Mouse (Mus musculus) T-helper 2 cell (primary cell): ENCODE results near the gene Tfdp2.

Source experiments
- in situ Hi-C: fragments of 300-600 bp; cut with MboI, MseI; formaldehyde crosslinking; loops from one replicate; pipeline ENCODE4 v1.15.1; 2025; ENCODE audit warnings: high pct_unique_total_duplicates

The Tfdp2 gene

DNA sequence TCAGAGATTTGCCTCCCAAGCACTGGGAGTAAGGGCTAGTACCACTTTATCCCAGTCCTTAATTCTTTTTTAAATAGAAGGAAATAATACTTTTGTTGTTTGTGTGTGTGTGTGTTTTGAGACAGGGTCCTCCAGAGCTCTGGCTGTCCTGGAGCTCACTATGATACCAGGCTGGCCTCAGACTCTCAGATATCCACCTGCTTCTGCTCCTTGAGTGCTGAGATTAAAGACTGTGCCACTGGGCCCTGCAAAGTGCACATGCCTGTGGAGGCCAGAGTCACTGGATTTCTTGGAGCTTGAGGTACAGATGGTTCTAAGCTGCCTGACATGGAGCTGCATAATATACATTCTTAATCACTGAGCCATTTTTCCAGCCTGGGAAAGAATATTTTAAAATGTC lies 32.2 kb downstream of the Tfdp2 start:
- in situ Hi-C loops: no loop called here

DNA sequence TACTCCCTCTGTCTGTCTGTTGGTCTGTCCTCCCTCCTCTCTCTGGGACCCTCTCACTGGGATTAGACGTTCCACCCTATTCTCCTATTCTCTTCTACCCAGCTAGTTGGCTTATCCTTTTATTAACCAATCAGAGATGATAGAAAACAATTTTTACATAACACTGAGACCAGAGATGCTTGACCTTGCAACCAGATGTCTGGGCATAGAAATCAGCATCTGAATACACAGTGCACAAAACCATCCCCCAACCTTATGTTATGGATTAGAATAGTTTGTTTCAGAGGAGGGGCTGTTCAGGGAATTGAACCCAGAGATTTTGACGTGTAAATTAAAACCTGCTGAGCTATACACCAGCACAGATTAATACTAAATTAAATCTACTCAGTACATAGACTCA lies 34.2 kb downstream of the Tfdp2 start:
- in situ Hi-C loops: no loop called here

- in situ Hi-C loops: no loop called here
Measured at GRCm38 (mm10) chr9:96235477-96235876, 39.4 kb downstream of the Tfdp2 start.

DNA sequence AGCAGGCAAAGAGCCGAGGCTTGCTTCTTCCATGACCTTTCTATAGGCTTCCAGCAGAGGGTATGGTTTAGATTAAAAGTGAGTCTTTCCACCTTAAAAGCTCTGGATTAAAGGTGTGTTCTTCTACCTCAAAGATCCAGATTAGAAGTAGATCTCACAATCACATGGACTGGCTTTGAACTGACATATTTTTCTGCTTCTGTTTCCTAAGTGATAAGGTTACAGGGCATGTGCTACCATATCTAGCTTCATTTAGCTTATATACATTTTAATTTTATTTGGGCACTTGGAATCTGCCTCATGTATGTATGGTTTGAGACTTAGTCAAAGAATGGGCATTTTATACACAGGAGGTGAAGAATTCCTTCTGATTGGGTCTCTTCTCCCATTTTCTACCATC lies 41.3 kb downstream of the Tfdp2 start:
- in situ Hi-C loops: no loop called here

DNA sequence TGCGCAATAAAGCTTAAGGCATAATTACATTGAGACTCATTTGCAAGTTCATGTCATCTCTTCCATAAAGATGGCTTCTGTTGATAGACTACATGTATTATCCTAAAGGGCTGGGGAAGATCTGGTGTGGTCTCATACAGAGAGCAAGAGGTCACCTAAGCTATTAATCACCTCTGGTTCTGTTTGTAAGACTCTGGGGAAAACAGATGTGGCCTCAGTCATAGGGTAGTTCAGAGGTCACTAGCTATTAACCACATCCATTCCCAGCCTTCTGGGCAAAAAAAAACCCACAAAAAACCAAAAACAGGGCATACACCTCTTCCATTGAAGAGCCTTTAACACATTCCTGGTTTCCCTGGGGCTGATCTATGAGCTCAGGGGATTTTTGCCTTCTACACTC lies 42.2 kb downstream of the Tfdp2 start:
- in situ Hi-C loops: no loop called here

DNA sequence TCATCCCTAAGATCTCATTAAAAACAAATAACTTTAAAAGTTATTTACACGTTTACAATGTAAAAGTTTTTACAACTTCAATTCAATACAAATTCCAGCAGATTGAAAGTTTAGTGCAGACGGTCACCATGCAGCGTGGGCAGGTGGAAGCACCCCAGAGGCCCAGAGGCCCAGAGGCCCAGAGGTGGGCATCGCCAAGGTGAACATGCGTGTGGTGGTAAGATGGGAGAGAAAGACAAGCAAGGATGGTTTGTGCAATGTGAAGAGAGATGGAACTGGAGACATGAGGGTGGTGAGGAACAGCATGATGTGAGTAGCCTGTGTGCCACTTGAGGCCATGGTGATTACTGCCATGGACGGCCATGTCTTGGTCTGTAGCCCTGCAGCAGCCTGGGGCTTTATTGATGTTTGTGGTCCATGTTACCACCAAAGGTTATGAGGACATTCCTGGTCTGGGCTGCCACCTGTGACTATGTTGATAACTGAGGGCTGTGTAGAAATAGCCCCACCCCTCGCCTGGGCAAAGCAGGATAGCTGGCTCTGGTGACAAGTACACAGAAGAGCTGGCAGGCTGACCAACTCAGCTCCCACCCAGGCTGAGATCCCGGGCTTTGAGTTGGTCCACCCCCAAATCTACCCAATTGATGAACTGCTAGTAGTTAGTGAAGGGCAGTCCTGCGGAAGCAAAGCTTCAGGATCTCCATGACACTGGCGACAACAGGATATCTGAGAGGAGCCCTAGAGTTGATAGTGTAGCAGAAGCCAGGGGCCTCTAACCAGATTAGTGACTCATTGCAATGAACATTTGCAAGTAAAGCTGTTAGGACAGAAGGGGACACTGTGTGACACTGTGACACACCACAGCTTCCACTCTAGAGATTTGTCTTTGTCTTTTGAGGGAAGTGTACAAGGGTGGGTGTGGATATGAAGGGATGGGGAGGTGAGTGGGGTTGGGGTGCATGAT lies 45.3 kb downstream of the Tfdp2 start:
- in situ Hi-C loops: no loop called here

GRCm38 (mm10) chr9:96243915-96244314 lies 47.8 kb downstream of the Tfdp2 start:
- in situ Hi-C loops: no loop called here

DNA sequence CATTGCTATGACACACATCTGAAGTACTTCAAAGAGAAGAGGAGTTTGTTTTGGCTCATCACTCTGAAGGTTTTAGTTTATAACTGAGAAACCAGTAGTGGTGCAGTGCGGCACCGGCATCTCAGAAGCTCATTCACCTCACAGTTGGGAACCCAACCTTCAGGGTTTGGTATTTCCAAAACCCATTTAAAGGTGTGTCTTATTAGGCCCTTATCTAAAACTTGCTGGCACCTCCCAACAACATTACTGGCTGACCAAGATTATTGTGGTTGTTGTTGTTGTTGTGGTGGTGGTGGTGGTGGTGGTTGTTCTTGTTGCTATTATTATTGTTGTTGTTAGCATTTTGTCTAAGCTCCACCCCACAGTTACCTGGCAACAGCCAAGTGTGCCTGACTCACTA lies 58.7 kb downstream of the Tfdp2 start:
- in situ Hi-C loops: no loop called here

- in situ Hi-C loops: no loop called here
Measured at GRCm38 (mm10) chr9:96258478-96258877, 62.4 kb downstream of the Tfdp2 start.

GRCm38 (mm10) chr9:96259017-96259512 lies 63.0 kb downstream of the Tfdp2 start:
- in situ Hi-C loops: no loop called here

DNA sequence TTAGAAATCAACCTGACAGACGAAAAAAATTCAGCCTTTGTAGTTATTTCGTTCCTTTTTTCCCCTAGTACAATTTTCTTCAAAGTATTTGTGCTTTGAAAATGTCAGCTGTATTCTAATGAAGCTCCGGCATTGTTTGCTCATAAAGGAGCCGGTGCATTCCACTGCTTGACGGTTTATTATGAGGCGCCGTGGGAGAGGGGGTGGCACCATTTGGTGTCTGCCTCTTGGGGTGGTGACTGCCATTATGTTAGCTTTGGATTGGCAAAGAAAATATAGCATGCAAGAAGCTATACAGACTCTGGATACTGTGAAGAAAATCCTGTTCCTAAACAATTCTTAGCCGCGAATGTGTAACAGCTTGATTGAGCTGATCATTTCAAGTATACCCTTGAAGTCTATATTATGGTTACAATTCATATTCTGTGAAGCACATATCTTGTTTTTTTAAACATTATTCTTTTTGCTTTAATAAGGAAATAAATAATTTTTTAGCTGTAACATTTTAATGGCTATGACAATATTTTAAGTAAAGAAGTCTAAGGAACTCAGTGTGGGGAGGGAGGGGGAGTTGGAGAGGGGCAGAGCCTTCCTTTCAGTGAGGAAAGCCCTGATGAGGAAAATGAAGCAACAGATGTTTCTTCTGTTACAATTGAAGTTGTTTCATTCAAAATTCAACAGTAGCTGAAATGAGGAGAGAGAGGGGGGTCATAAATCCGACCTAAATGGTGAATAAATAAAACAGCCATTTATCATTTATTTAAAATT lies 63.9 kb downstream of the Tfdp2 start:
- in situ Hi-C loops: loop anchor here (10.0 kb wide), 1 partner anchor 1095 kb away; no protein-coding TSS in a partner anchor

GRCm38 (mm10) chr9:96261101-96261500 lies 65.0 kb downstream of the Tfdp2 start:
- in situ Hi-C loops: loop anchor here (10.0 kb wide), 1 partner anchor 1096 kb away; no protein-coding TSS in a partner anchor

DNA sequence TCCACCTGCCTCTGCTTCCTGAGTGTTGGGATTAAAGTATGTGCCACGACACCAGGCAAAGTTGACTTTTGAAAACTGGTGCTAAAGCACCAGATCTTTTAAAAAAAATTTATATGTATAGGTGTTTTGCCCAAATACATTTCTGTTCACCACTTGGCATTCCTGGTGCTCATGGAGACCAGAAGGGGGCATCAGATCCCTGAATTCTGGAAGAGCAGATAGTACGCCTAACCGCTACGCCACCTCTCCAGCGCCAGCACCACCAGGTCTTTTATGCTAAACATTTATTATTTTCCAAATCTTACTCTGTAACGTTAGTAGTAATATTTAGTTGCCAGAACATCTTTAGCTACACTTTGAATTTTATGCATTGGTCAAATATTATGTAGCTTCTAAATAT lies 65.9 kb downstream of the Tfdp2 start:
- in situ Hi-C loops: loop anchor here (10.0 kb wide), 1 partner anchor 1097 kb away; no protein-coding TSS in a partner anchor

GRCm38 (mm10) chr9:96266793-96267558 lies 70.9 kb downstream of the Tfdp2 start:
- in situ Hi-C loops: loop anchor here (10.0 kb wide), 1 partner anchor 1102 kb away; no protein-coding TSS in a partner anchor

- in situ Hi-C loops: loop anchor here (10.0 kb wide), 1 partner anchor 1103 kb away; no protein-coding TSS in a partner anchor
Measured at GRCm38 (mm10) chr9:96267559-96267948, 71.5 kb downstream of the Tfdp2 start.

- in situ Hi-C loops: loop anchor here (10.0 kb wide), 1 partner anchor 1105 kb away; no protein-coding TSS in a partner anchor
Measured at GRCm38 (mm10) chr9:96269726-96270125, 73.7 kb downstream of the Tfdp2 start.

- in situ Hi-C loops: loop anchor here (25.0 kb wide), 1 partner anchor 212 kb away; the partner anchor contains the start of gene Rnf7
Measured at GRCm38 (mm10) chr9:96275543-96275942, 79.5 kb downstream of the Tfdp2 start.

GRCm38 (mm10) chr9:96281497-96281896 lies 85.4 kb downstream of the Tfdp2 start:
- in situ Hi-C loops: loop anchor here (10.0 to 25.0 kb wide), 2 partner anchors 206 to 373 kb away; partner anchors contain the start of gene Rnf7

DNA sequence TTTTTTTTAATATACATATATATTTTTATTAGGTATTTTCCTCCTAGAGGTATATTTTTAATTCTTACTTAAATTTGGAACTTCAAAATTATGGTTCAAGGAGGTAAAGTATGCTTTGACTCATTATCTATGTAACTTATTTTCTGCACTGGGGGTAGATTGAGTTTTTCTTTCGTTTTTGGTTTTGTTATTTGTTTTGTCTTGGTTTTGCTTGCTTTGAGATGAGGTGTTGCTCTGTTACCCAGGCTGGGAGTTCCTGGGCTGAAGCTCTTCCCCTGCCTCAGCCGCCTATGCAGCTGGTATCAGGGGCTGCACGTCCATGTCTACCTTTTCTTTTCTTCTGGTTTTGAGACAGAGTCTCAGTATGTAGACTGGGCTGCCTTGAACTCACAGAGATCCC lies 86.0 kb downstream of the Tfdp2 start:
- in situ Hi-C loops: loop anchor here (10.0 to 25.0 kb wide), 2 partner anchors 205 to 373 kb away; partner anchors contain the start of gene Rnf7

DNA sequence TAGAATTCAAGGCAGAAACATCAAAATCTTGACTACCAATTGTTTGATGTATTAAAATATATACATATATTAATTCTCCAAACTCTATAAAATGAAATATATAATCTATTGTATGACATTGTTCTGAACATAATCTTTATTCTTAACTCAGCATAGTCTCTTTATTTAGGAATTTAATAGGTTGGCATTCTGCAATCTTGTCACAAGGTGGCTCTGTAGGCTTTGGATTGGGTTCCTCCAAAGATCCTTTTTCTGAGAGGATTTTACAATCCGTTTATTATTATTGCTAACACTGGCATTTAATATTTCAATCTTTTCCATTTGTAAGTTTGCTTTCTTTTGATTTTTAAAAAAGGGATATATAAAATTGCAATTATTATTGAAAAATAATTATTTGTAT lies 88.8 kb downstream of the Tfdp2 start:
- in situ Hi-C loops: loop anchor here (10.0 to 25.0 kb wide), 2 partner anchors 202 to 370 kb away; partner anchors contain the start of gene Rnf7

DNA sequence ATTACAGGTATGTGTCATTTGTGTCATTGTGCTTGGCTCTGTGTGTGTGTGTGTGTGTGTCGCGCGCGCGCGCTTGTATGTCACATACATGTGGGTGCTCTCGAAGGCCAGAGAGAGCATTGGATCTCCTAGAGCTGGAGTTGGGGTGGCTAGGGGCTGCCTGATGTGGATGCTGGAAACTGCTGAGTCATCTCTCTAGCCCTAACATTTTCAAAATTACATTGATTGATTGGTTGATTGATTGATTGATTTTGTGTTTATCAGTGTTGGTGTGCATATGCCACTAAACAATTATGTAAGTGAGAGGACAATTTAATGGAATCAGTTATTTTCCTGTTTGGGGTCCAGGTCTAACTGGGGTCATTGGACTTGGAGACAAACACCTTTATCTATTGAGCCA lies 96.1 kb downstream of the Tfdp2 start:
- in situ Hi-C loops: loop anchor here (25.0 kb wide), 1 partner anchor 195 kb away; the partner anchor contains the start of gene Rnf7
